Mouse (Mus musculus) liver, adult (tissue): ENCODE measurements around the gene Hist2h3c1.

Source experiments
- GATA4 ChIP-seq: IDR thresholded peaks from 2 replicates; pipeline ENCODE4 v1.6.1; 2014; ENCODE audit warnings: mild to moderate bottlenecking, low read length; ENCODE audit not compliant: insufficient replicate concordance

Hist2h3c1 gene

GRCm38 (mm10) chr3:96266132-96266710 is 19.7 kb downstream of the Hist2h3c1 start:
- TF ChIP-seq GATA4 = no peak

- no peak for TF ChIP-seq GATA4
Measured at GRCm38 (mm10) chr3:96267541-96267940, 21.1 kb downstream of the Hist2h3c1 start.

GRCm38 (mm10) chr3:96268051-96268775 is 21.7 kb downstream of the Hist2h3c1 start, which contains the start of gene Hist2h3b:
Gene Hist2h3b, plus strand, starts transcription at chr3:96268654.
- TF ChIP-seq GATA4 = no peak

GRCm38 (mm10) chr3:96269511-96270474 is 23.3 kb downstream of the Hist2h3c1 start, which contains the start of gene Hist2h2bb:
Gene Hist2h2bb, plus strand, starts transcription at chr3:96269752.
- TF ChIP-seq GATA4 = no peak

DNA sequence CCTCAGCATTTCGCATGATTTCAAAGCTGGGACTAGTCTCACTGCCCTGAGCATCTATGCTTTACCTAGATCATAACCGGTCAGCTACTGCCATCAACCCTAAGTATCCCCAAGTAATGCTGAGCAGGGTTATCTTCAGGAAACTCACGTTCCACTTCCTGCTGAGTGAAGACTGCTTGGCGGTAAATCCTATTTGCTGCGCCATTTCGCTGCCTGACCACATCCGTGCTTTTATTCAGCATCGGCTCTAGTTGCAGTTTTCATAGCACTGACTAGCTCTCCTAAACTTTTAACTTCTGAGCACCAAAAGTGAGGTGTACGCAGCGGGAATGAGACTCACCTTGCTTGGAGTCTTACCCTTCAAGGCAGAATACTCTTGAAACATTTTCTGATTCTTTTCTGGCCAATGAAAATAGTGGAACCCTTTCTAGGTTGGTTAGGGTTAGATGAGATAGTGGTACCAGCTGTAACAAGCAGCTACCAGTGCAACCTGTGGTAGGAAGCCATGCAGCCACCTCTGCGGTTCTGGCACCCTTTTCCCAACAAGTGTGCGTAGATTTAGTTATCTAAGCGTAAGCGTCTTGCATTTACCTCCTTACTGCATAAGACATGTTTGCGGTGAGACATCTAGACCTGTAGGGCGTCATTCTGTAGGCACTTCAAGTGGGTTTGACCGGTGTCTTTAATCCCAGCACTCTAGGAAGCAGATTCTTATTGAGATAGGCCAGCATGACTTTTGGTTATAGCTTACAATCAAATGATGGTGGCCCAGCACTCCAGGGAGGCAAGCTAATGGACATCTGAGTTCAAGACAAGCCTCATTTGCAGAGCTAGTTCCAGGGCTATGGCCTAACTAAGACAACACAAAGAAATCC is 27.3 kb downstream of the Hist2h3c1 start:
- TF ChIP-seq GATA4 = no peak

DNA sequence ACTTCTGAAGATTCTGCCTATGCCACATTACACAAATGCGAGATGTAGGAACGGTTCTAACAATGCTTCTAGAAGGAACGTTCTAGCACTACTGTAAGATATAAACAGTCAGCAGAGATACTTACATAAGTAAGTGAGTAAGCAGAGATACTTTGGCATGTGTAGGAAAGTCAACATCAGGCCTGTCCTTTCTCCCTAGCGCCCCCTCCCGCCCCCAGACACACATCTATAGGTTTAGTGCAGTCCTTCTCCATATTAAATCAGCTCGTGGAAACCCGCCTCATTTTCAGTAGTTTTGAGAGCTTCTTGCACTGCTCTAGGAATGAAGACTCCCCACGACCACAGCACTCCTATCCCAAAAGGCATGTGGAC is 30.9 kb downstream of the Hist2h3c1 start:
- TF ChIP-seq GATA4 = no peak

DNA sequence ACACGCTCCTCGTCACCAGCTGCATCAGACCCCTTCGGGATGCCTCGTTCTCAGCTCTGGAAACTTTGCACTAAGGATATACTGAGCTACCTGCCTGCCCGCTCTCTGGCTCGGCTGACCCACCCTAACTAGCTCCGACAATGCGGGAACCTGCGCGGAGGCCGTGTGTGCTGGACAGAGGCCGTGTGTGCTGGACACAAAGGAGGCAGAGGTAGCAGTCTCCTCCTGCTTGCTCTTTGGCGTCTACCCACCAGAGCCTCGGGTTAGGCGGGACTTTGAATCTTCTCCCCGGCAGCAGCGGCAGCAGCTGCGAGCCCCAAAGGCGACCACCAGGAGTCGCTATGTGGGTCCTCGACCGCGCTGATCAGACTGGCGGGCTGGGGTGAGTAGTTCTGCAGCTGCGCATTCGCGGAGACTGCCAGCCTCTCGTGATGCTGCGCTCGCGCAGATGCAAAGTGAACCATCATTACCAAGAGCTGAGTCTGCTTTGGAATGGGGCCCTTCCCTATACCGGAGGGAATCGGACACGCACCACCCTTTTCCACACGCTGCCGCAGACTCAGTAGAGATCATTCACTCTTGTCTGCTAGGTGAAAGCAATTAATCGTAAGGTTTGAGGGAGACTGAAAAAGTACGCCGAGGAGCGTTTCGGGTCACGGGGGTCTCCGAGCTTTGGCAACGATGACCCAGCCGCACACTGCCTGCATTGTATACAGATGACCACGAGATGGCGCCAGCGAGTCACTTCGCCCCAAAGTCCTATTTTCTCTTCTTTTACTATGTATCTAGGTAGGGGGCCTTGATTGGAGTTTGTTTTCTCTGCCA is 31.5 kb downstream of the Hist2h3c1 start:
- no peak; the same call in 1 of the 2 replicates for TF ChIP-seq GATA4

GRCm38 (mm10) chr3:96280660-96281059 is 34.2 kb downstream of the Hist2h3c1 start:
- no peak for TF ChIP-seq GATA4

GRCm38 (mm10) chr3:96284457-96284856 is 38.0 kb downstream of the Hist2h3c1 start:
- no peak for TF ChIP-seq GATA4

GRCm38 (mm10) chr3:96289201-96289600 is 42.7 kb downstream of the Hist2h3c1 start:
- no peak for TF ChIP-seq GATA4

DNA sequence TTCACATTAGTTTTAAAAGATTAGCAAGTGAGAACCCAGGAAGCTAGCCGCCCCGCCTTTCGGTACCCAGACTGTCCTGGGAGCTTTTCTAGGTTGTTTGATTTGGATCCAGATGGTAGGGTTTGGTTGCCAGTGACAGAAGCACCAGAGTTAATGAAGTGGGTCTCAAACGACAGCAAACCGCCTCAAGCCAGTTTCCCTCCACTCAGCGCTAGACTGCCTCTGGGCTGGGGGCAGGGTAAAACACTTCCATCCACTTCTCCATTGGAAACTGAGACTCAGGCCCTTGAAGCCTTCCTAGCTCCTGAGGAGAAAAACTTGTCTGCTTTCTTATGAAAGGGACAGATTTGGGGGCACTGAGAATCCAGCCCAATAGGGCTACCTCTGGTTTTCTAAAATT is 46.2 kb downstream of the Hist2h3c1 start:
- TF ChIP-seq GATA4 = no peak

- TF ChIP-seq GATA4 = no peak
Measured at GRCm38 (mm10) chr3:96293368-96293767, 46.9 kb downstream of the Hist2h3c1 start.

DNA sequence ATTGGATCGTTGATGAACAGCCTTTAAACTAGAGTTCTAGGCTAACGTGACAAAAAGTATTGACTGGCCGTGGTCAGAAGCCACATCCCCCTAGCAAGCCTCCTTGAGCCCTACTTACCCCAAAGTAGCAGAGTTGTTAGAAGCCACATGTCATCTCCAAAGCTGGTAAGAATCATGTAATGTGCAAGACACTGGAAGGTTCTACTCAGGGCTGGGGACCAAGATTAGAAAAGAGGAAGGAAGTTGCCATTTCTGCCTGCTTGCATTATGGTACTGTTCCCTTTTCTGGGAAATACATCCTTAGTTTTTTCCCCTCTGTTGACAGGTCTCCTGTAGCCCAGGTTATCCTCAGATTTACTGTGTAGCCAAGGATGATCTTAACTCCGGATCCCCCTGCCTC is 47.3 kb downstream of the Hist2h3c1 start, which contains the start of gene Fcgr1:
Gene Fcgr1, minus strand, starts transcription at position 183 of the 400 bp plus-strand sequence.
- no peak for TF ChIP-seq GATA4
